Mouse (Mus musculus) yolk sac, embryonic 10.5 days (tissue): ENCODE measurements at regions not wholly inside any gene's neighbourhood (a gene's known extent, or its start where the extent isn't known, plus 50 kb on each side); places are given as distances from the start of the nearest gene placed in this dataset.

Experiments used
- DNase-seq: peaks from one replicate; pipeline ENCODE4 v3.0.0-alpha.2; 2017; ENCODE audit warnings: low spot score

- DNase-seq: no peak
These were observed 196.8 kb upstream of the Tle3 start for GRCm38 (mm10) chr9:61175381-61175780.

GRCm38 (mm10) chr9:61176856-61177255 lies 195.3 kb upstream of the Tle3 start:
- no peak for DNase-seq

- no peak for DNase-seq
These were observed 185.4 kb upstream of the Tle3 start for GRCm38 (mm10) chr9:61186541-61187420.

GRCm38 (mm10) chr9:61187713-61188399 lies 184.3 kb upstream of the Tle3 start:
- DNase-seq: no peak

- DNase-seq: no peak
These were observed 182.9 kb upstream of the Tle3 start for GRCm38 (mm10) chr9:61189295-61189694.

GRCm38 (mm10) chr9:61199077-61199753 lies 173.0 kb upstream of the Tle3 start:
- DNase-seq: no peak

GRCm38 (mm10) chr9:61199891-61200290 lies 172.3 kb upstream of the Tle3 start:
- DNase-seq: peak; percentile 14

- peak; percentile 8 for DNase-seq
These were observed 171.7 kb upstream of the Tle3 start for GRCm38 (mm10) chr9:61200295-61200955.

- DNase-seq: no peak
These were observed 167.1 kb upstream of the Tle3 start for GRCm38 (mm10) chr9:61205049-61205448.

- DNase-seq: no peak
These were observed 165.3 kb upstream of the Tle3 start for GRCm38 (mm10) chr9:61206725-61207365.

- no peak for DNase-seq
These were observed 164.6 kb upstream of the Tle3 start for GRCm38 (mm10) chr9:61207423-61208150.

- no peak for DNase-seq
These were observed 160.5 kb upstream of the Tle3 start for GRCm38 (mm10) chr9:61211627-61212026.

GRCm38 (mm10) chr9:61214943-61215342 lies 157.2 kb upstream of the Tle3 start:
- DNase-seq: peak; percentile 58

- DNase-seq: no peak
These were observed 156.0 kb upstream of the Tle3 start for GRCm38 (mm10) chr9:61216012-61216770.

GRCm38 (mm10) chr9:61220017-61220416 lies 152.1 kb upstream of the Tle3 start:
- DNase-seq: no peak

GRCm38 (mm10) chr9:61222212-61223003 lies 149.8 kb upstream of the Tle3 start:
- DNase-seq: no peak

- no peak for DNase-seq
These were observed 147.0 kb upstream of the Tle3 start for GRCm38 (mm10) chr9:61225020-61225652.

GRCm38 (mm10) chr9:61225882-61226281 lies 146.3 kb upstream of the Tle3 start:
- no peak for DNase-seq
